Mouse (Mus musculus) colon, adult 2 months (tissue): Measurements from ENCODE around the gene Sh2d1b2. TPM values are rescaled to one million over a fixed set of nuclear protein-coding genes. Genes with fewer than 3 reads are reported as not detected.

Experiments used
- polyA plus RNA-seq: library from polyadenylated mRNA; depleted of rRNA; stranded (reverse); fragments of >200 nt; gene quantifications from 2 replicates; pipeline ENCODE4 v1.2.3, GENCODE M21; 2012; rRNA removed

Gene Sh2d1b2
- not detected in 2 replicates for polyA plus RNA-seq

GRCm38 (mm10) chr1:170232688-170233087 is at the start of gene Sh2d1b2:
Sh2d1b2 (plus strand) TSS chr1:170232749.

GRCm38 (mm10) chr1:170214757-170215522 is 17.6 kb upstream of the Sh2d1b2 start, which contains the start of gene Uhmk1:
Uhmk1 (minus strand) TSS chr1:170215397.

GRCm38 (mm10) chr1:170277016-170277415 is 44.5 kb downstream of the Sh2d1b2 start, which contains the start of gene Sh2d1b1:
Sh2d1b1 (plus strand) TSS chr1:170277320.

Other genes with a start within 250 kb of the Sh2d1b2 start
- gene Ddr2, start 122.0 kb upstream of the Sh2d1b2 start, polyA plus RNA-seq = 10.2 and 10.7 TPM in 2 replicates
- gene Uap1, start 57.8 kb upstream of the Sh2d1b2 start, polyA plus RNA-seq = 40.9 TPM in 2 replicates
- 6.7 and 7.5 TPM in 2 replicates for gene Uhmk1, start 17.4 kb upstream of the Sh2d1b2 start, polyA plus RNA-seq
- gene Sh2d1b1, start 44.6 kb downstream of the Sh2d1b2 start, polyA plus RNA-seq = 0.08 and 0.14 TPM in 2 replicates
- gene Gm7694, start 73.6 kb downstream of the Sh2d1b2 start, polyA plus RNA-seq = 5.5 TPM in 2 replicates
- gene Spata46, start 76.1 kb downstream of the Sh2d1b2 start, polyA plus RNA-seq = not detected in 2 replicates